Mouse (Mus musculus): Measurements from ENCODE around the gene Cr2. TPM values are rescaled to one million over a fixed set of nuclear protein-coding genes. Genes with fewer than 3 reads are reported as not detected.
"Not testable (repeated sequence)": the region's sequence is repeated elsewhere in the genome, so short reads cannot be mapped to it uniquely, and the experiment has no call there.

The Cr2 gene
- 0.30 and 0.46 TPM in 2 replicates for polyA plus RNA-seq (2015; fragmentation: Nextera tagmentation; extraction: Ambion mirVana)

- no peaks in the 10 kb centered on the region for H3K27me3 ChIP-seq
- peak; percentile 100 for ATAC-seq
- no peak within 1 kb of the TSS for H3K27ac ChIP-seq
- no peaks in the 10 kb centered on the region for H3K4me1 ChIP-seq
- H3K36me3 ChIP-seq (ENCODE audit: poor library complexity, severe bottlenecking), result no peaks in the 10 kb centered on the region
- WGBS, result 8% methylated on average over 20 of the region's 20 CpGs
- no peaks in the 10 kb centered on the region for H3K9me3 ChIP-seq (replicated peaks)
- peak within 1 kb of the TSS; percentile 30 for H3K4me3 ChIP-seq
- H3K9ac ChIP-seq, result peak within 1 kb of the TSS; percentile 31; the same call in 1 of the 2 replicates
- H3K4me2 ChIP-seq, result peak within 1 kb of the TSS; percentile 58
These were observed at the start of gene Cr2 for GRCm38 (mm10) chr1:195175980-195176931. TSS of gene Cr2 (minus strand) at chr1:195176716.

- 68% methylated on average over 2 of the region's 2 CpGs for whole genome bisulfite sequencing
- no peaks in the 10 kb centered on the region for H3K4me1 ChIP-seq
- no peak for ATAC-seq
These were observed 45.3 kb upstream of the Cr2 start for GRCm38 (mm10) chr1:195221781-195222180.

GRCm38 (mm10) chr1:195212851-195213250, 36.3 kb upstream of the Cr2 start:
- not testable (repeated sequence) for ATAC-seq; H3K27me3 ChIP-seq; H3K36me3 ChIP-seq (ENCODE audit: poor library complexity, severe bottlenecking); H3K4me2 ChIP-seq; H3K4me1 ChIP-seq; H3K9ac ChIP-seq; H3K27ac ChIP-seq; H3K4me3 ChIP-seq; H3K9me3 ChIP-seq (replicated peaks)
- WGBS, result 71% methylated on average over 19 of the region's 19 CpGs

More at GRCm38 (mm10) chr1:195221781-195222180, 45.3 kb upstream of the Cr2 start:
- Histone ChIP-seq H3K9me3 (replicated peaks) (no peaks in the 10 kb centered on the region), H3K4me2 (no peak overlapping the region), H3K9ac (no peak overlapping the region), H3K36me3 (ENCODE audit: poor library complexity, severe bottlenecking) (no peaks in the 10 kb centered on the region), H3K27me3 (no peaks in the 10 kb centered on the region), H3K27ac (no peak overlapping the region), H3K4me3 (no peak overlapping the region)

GRCm38 (mm10) chr1:195184746-195185145, 8.2 kb upstream of the Cr2 start:
- Histone ChIP-seq H3K9me3 (replicated peaks) (no peaks in the 10 kb centered on the region), H3K4me1 (no peaks in the 10 kb centered on the region), H3K4me2 (no peak overlapping the region), H3K9ac (no peak overlapping the region), H3K36me3 (ENCODE audit: poor library complexity, severe bottlenecking) (no peaks in the 10 kb centered on the region), H3K27ac (no peak overlapping the region), H3K27me3 (no peaks in the 10 kb centered on the region), H3K4me3 (no peak overlapping the region)
- no peak for ATAC-seq

- Histone ChIP-seq H3K27ac (no peak overlapping the region), H3K27me3 (no peaks in the 10 kb centered on the region), H3K36me3 (ENCODE audit: poor library complexity, severe bottlenecking) (no peaks in the 10 kb centered on the region), H3K4me3 (no peak overlapping the region), H3K4me1 (no peaks in the 10 kb centered on the region), H3K4me2 (no peak overlapping the region), H3K9me3 (replicated peaks) (no peaks in the 10 kb centered on the region), H3K9ac (no peak overlapping the region)
- 83% methylated on average over 9 of the region's 9 CpGs for WGBS
- ATAC-seq, result no peak
These were observed 11.3 kb downstream of the Cr2 start for GRCm38 (mm10) chr1:195164996-195165755.

- Histone ChIP-seq H3K9ac (no peak overlapping the region), H3K4me3 (peak overlapping the region; percentile 57; the same call in 1 of the 2 replicates), H3K36me3 (ENCODE audit: poor library complexity, severe bottlenecking) (peaks cover 7% of the 10 kb centered on the region), H3K4me2 (peak overlapping the region; percentile 62), H3K4me1 (peaks cover 11% of the 10 kb centered on the region; the same call in 1 of the 2 replicates), H3K27me3 (no peaks in the 10 kb centered on the region), H3K27ac (no peak overlapping the region), H3K9me3 (replicated peaks) (no peaks in the 10 kb centered on the region)
- 60% methylated on average over 3 of the region's 3 CpGs for WGBS
- ATAC-seq, result no peak
These were observed 44.4 kb downstream of the Cr2 start for GRCm38 (mm10) chr1:195132070-195132469.

GRCm38 (mm10) chr1:195131675-195132015, 44.9 kb downstream of the Cr2 start:
- Histone ChIP-seq H3K9ac (peak overlapping the region; percentile 72), H3K27ac (peak overlapping the region; percentile 90; the same call in 1 of the 2 replicates), H3K36me3 (ENCODE audit: poor library complexity, severe bottlenecking) (peaks cover 9% of the 10 kb centered on the region), H3K4me3 (peak overlapping the region; percentile 57), H3K9me3 (replicated peaks) (no peaks in the 10 kb centered on the region), H3K4me1 (peaks cover 11% of the 10 kb centered on the region; the same call in 1 of the 2 replicates), H3K27me3 (no peaks in the 10 kb centered on the region), H3K4me2 (peak overlapping the region; percentile 62)
- WGBS, result 25% methylated on average over 4 of the region's 4 CpGs
- no peak for ATAC-seq

- 0% methylated on average over 31 of the region's 31 CpGs for WGBS
- peak within 1 kb of the TSS; percentile 72 for H3K9ac ChIP-seq
- H3K4me3 ChIP-seq, result peak within 1 kb of the TSS; percentile 57
- H3K27me3 ChIP-seq, result no peaks in the 10 kb centered on the region
- H3K36me3 ChIP-seq (ENCODE audit: poor library complexity, severe bottlenecking), result peaks cover 10% of the 10 kb centered on the region
- H3K4me1 ChIP-seq, result peaks cover 11% of the 10 kb centered on the region; the same call in 1 of the 2 replicates
- no peaks in the 10 kb centered on the region for H3K9me3 ChIP-seq (replicated peaks)
- peak within 1 kb of the TSS; percentile 90 for H3K27ac ChIP-seq
- peak within 1 kb of the TSS; percentile 62 for H3K4me2 ChIP-seq
- peak; percentile 99 for ATAC-seq
These were observed 45.4 kb downstream of the Cr2 start, which contains the start of gene Cr1l for GRCm38 (mm10) chr1:195130953-195131674. TSS of gene Cr1l (minus strand) at chr1:195131586.

GRCm38 (mm10) chr1:195130479-195130878, 46.0 kb downstream of the Cr2 start:
- Histone ChIP-seq H3K9me3 (replicated peaks) (no peaks in the 10 kb centered on the region), H3K27ac (peak overlapping the region; percentile 90; the same call in 1 of the 2 replicates), H3K27me3 (no peaks in the 10 kb centered on the region), H3K4me2 (peak overlapping the region; percentile 62), H3K36me3 (ENCODE audit: poor library complexity, severe bottlenecking) (peaks cover 10% of the 10 kb centered on the region), H3K4me1 (peaks cover 11% of the 10 kb centered on the region; the same call in 1 of the 2 replicates), H3K9ac (peak overlapping the region; percentile 72), H3K4me3 (peak overlapping the region; percentile 57)
- 12% methylated on average over 2 of the region's 2 CpGs for WGBS
- peak; percentile 30 for ATAC-seq

GRCm38 (mm10) chr1:195129867-195130266, 46.6 kb downstream of the Cr2 start:
- ATAC-seq, result no peak
- no peaks in the 10 kb centered on the region for H3K9me3 ChIP-seq (replicated peaks)
- H3K36me3 ChIP-seq (ENCODE audit: poor library complexity, severe bottlenecking), result peaks cover 14% of the 10 kb centered on the region
- no peak overlapping the region for H3K4me3 ChIP-seq
- H3K4me2 ChIP-seq, result peak overlapping the region; percentile 33
- 90% methylated on average over 1 of the region's 1 CpGs for WGBS
- no peak overlapping the region for H3K9ac ChIP-seq
- H3K4me1 ChIP-seq, result peaks cover 11% of the 10 kb centered on the region; the same call in 1 of the 2 replicates
- no peak overlapping the region for H3K27ac ChIP-seq
- no peaks in the 10 kb centered on the region for H3K27me3 ChIP-seq

GRCm38 (mm10) chr1:195114414-195114813, 62.1 kb downstream of the Cr2 start:
- Histone ChIP-seq H3K9ac (no peak overlapping the region), H3K27me3 (no peaks in the 10 kb centered on the region), H3K9me3 (replicated peaks) (no peaks in the 10 kb centered on the region), H3K36me3 (ENCODE audit: poor library complexity, severe bottlenecking) (peaks cover 40% of the 10 kb centered on the region), H3K4me2 (no peak overlapping the region), H3K4me1 (no peaks in the 10 kb centered on the region), H3K4me3 (no peak overlapping the region), H3K27ac (no peak overlapping the region)
- WGBS, result 94% methylated on average over 1 of the region's 1 CpGs
- ATAC-seq, result no peak
